Mouse (Mus musculus): Measurements from ENCODE around the gene Lrrc28. TPM values are rescaled to one million over a fixed set of nuclear protein-coding genes. Genes with fewer than 3 reads are reported as not detected.

Lrrc28 gene
- total RNA-seq, 2 experiments from 2014 or later = 15.8 to 17.7 TPM

- peak; percentile 47 for DNase-seq
These were observed 157.9 kb downstream of the Lrrc28 start for GRCm38 (mm10) chr7:67486925-67487760.

GRCm38 (mm10) chr7:67486417-67486816 is 158.7 kb downstream of the Lrrc28 start:
- DNase-seq = no peak

GRCm38 (mm10) chr7:67483698-67484097 is 161.4 kb downstream of the Lrrc28 start:
- no peak for DNase-seq

- no peak for DNase-seq
These were observed 165.3 kb downstream of the Lrrc28 start for GRCm38 (mm10) chr7:67479576-67480413.

- DNase-seq = no peak
These were observed 165.9 kb downstream of the Lrrc28 start for GRCm38 (mm10) chr7:67479168-67479567.

GRCm38 (mm10) chr7:67477996-67478395 is 167.1 kb downstream of the Lrrc28 start:
- no peak for DNase-seq

- DNase-seq = no peak
These were observed 173.8 kb downstream of the Lrrc28 start for GRCm38 (mm10) chr7:67471295-67471694.

GRCm38 (mm10) chr7:67468802-67469408 is 176.2 kb downstream of the Lrrc28 start:
- DNase-seq = no peak

GRCm38 (mm10) chr7:67468180-67468579 is 176.9 kb downstream of the Lrrc28 start:
- DNase-seq = no peak

GRCm38 (mm10) chr7:67466322-67466721 is 178.7 kb downstream of the Lrrc28 start:
- DNase-seq = no peak

GRCm38 (mm10) chr7:67464633-67465032 is 180.4 kb downstream of the Lrrc28 start:
- DNase-seq = no peak

- no peak for DNase-seq
These were observed 181.5 kb downstream of the Lrrc28 start for GRCm38 (mm10) chr7:67463565-67463964.

Other genes with a start within 250 kb of the Lrrc28 start
- 10 to 100 TPM; 24.7 to 27.2 TPM for gene Ttc23, start 2.1 kb upstream of the Lrrc28 start, total RNA-seq (2021)
- 10 to 100 TPM; 78.3 to 80.3 TPM for gene Synm, start 114.5 kb upstream of the Lrrc28 start, total RNA-seq (2021)